Mouse (Mus musculus) monocyte, adult 5-6 weeks (primary cell): Measurements from ENCODE around the gene Cwc27. TPM values are rescaled to one million over a fixed set of nuclear protein-coding genes. Genes with fewer than 3 reads are reported as not detected.

Experiments used
- ATAC-seq: fragments of 153-309, 156-312 bp; replicated peaks from 2 replicates; pipeline ENCODE4 v1.8.0; 2017; ENCODE audit warnings: mild to moderate bottlenecking; ENCODE audit not compliant: low TSS enrichment, insufficient number of reproducible peaks, severe bottlenecking, poor library complexity, low FRiP score
- total RNA-seq: library from RNA; stranded (forward); fragments of 200-1000, 200-491, 200-594 nt; gene quantifications from 3 replicates; pipeline ENCODE4 v1.2.3, GENCODE M21; 2017

The Cwc27 gene
- total RNA-seq, 1 experiment from 2014 or later: 19.5 TPM

DNA sequence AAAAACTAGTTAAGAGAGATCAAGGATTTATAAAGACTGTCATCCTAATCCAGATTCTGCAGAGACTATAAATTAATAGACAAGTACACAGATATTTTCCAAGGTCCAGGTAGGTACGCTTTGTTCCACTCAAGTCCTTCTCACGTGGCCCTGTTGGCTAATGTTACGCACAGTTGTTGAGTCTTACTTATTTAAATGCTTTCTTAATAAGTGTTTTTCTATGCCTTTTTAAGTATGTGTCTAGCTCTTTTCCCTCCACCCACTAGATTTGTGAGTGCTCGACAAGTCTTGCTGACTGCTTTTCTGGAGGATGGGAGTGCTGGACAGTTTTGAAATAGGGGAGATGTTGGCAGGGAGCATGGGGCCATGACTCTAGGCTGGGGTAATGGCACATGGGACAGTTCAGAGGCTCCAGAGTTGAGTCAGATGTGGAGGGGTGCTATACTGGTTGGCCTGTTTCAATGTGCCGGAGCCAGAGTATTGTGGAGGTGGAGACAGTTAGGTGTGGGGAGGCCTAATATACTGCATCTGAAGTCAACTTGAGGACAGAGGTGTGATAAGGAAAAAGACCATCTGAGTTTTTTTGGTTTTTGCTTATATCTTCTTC, 160.2 kb downstream of the Cwc27 start:
- no peak for ATAC-seq

DNA sequence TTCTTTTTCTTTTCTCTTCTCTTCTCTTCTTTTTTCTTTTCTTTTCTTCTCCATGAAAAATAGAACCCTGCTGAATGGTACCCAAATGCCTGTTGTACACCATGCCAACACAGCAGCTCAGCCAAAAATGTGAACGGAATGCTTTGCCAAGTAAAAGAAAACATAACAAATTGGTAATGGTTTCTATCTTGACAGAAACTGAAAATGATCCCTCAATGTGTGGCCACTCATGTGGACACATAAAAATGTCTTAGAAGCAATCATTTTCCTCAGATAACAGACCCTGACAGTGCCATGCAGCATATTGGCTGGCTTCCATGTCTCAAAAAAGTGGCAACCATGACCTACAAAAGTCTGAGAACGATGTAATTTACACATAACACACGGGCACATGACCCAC, 161.8 kb downstream of the Cwc27 start:
- no peak for ATAC-seq

DNA sequence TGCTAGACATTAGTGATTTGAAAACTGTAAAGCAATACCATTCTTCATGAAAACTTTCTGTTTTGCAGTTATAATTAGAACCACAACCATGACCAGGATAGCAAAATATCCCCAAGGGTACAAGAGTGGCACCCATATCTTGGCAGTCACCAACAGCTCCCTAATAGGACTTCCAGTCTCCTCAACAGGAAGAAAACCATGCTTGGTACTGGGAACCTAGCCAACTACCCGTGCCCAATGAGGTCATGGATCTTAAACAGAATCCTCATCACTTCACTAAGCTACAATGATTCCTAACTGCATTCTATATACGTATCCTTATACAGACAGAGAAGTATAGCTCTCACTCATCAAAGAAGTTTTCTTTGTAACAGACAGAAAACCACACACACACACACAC, 165.2 kb downstream of the Cwc27 start:
- no peak for ATAC-seq

DNA sequence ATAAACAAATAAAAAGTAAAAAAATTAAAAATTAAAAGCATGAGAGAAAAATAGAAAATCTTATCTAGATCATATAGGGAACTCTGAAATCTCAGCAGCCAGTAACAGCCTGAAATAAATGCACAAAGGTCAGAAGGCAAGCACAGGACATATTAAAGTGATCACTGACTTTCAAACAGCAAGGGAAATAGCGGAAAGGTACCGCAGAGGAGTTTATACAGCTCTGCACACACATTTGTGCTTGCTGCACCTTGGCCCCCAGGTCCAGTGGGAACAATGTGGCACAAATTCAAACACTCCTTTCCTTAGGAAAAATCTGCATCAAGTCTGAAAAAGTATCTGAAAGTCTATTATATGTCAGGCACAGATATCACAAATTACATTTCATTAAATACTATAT, 166.3 kb downstream of the Cwc27 start:
- ATAC-seq: no peak

DNA sequence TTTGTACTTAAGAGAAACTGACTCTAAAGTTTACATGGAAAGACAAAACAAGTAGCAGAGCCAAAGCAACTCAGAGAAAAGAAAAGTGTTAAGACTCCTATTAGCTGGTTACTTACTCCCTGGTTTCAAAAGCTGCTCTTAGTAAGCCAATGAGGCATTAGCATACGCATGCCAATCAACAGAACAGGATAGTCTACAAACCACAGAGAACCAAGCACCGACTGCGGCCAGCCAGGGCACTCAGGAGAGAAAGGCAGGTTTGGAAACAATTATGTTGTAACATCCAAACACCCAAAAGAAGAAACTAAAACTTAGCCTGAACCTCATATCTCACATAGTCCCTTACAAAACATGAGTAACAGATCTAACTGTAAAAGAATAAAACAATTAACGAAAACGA, 166.8 kb downstream of the Cwc27 start:
- no peak for ATAC-seq

DNA sequence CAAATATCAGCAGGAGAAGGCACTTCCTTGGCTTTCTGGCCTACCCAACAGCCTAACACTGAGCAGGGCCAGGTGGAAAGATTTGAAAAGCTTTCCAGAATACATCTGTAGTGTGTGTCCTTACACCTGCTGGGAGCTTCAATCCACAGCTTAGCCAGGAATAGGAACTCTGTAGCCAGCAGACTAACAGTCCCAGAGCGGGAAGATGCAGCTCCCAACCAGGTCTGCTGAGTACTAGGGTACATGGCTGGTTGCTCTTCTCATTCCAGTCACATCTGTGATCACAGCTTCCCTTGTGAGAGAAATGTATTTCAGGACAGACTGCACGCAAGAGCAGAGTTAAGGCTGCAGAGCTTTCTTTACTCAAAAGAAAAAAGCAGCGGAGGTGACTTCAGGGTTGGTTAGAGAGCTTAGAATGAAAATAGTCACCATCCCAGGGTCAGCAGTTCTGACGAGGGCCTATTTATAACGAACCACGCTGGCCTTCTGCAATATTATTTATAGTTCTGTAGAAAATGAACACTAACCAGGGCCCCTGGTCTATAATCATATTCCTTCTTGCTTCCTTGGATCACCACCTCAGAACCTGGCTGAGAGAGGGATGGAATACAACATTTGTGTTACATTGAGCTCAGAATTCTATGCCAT, 171.0 kb downstream of the Cwc27 start:
- ATAC-seq: no peak

DNA sequence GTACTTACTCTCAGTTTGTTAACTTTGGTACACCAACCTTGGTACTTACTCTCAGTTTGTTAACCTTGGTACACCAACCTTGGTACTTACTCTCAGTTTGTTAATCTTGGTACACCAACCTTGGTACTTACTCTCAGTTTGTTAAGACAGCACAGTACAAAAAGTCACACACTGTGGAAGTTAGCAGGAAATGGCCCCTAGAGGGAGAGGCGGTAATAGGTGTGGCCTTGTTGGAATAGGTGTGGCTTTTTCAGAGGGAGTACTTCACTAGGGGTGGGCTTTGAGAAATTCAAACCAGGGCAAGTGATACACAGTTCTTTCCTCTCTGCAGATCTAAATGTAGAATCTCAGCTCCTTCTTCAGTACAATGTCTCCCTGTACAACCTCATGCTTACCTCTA, 172.8 kb downstream of the Cwc27 start:
- no peak for ATAC-seq

DNA sequence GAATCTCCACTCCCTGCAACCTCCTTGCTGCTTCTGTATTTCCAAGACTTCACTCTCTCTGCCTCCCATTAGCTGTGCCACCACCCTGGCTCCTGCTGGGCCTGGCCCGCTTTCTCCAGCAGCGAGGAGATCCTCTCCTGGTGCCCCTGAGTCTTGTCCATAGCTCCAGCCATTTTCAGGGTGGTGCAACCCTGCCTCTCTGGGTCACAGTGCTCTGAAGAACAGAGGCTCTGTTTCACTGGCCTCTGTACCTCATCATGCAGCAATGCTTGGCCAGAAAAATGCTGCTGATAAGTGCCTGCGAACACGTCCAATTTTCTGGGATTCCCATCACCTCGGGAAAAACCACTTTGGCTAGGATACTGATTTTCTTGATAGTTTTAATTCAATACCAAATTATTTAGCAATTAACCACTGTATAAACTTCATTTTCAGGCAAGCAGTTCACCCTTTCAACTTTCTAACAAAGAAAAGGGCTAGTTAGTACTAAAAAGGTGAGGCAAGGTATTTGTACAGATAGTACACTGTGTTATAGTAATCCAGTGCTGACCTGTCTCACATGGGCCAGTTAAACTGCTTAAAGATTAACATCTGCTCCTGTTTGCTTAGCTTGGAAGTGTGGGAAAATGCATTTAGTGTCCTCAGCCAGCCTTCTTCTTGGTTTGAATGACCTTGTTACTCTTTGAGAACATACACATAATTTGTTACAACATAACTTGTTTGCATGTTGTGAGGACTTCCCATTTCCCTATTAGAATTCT, 176.1 kb downstream of the Cwc27 start:
- no peak for ATAC-seq

DNA sequence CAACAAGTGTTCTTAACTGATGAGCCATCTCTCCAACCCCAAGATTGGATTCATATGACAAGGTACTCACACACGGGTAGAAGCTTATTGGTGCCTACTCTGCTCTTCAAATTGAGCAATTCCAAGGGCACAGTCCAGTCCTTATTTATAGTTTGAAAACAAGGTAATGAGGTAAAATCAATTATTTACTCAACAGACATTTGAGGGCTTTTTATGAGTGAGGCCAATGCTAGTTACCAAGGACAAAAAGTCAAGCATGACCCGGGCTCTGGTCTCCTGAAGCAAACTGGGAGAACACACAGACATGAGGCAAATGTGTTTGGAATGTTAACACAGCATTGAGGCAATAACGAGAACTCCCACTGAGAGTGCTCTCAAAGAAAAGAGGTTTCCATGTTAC, 178.0 kb downstream of the Cwc27 start:
- ATAC-seq: no peak

DNA sequence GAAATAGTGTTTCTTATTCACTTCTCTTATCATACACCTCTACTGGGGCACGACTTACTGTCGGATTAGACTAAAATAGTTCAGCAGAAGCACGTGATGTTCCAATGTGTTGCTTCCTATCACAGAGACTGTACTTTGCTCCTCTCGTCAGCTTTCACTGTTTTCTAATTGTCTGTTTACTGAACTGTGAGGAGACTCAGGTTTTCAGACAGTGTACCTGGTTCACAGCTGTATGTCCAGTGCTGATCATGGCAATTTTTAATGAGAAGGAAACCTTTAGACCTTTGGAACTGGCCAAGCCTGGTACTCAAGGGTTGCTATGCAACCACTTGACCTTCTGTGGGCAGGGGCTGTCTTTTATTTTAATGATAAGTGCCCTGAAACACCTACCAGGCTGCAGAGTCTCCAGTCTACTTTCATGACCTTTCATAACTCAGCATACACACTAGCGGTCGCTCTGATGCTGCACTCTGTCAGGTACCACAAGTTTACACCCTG, 180.9 kb downstream of the Cwc27 start:
- no peak for ATAC-seq

DNA sequence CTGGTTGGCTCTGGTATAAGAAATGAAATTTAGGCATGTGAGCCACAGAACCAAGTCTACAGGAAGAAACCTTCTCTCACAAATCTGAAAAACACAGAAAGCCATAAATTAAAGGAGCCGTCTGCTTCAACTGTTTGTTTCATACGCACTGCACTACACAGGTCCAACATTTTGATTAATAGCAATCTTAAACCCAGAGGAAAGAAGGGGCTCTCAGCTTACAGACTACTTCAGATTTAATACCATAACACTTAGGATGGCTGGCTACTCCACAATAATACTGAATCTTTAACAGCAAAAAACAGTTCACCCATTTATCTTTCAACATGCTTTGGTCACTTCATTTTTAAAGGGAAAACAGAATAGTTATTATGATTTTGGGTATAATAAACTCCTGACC, 182.2 kb downstream of the Cwc27 start:
- ATAC-seq: no peak

DNA sequence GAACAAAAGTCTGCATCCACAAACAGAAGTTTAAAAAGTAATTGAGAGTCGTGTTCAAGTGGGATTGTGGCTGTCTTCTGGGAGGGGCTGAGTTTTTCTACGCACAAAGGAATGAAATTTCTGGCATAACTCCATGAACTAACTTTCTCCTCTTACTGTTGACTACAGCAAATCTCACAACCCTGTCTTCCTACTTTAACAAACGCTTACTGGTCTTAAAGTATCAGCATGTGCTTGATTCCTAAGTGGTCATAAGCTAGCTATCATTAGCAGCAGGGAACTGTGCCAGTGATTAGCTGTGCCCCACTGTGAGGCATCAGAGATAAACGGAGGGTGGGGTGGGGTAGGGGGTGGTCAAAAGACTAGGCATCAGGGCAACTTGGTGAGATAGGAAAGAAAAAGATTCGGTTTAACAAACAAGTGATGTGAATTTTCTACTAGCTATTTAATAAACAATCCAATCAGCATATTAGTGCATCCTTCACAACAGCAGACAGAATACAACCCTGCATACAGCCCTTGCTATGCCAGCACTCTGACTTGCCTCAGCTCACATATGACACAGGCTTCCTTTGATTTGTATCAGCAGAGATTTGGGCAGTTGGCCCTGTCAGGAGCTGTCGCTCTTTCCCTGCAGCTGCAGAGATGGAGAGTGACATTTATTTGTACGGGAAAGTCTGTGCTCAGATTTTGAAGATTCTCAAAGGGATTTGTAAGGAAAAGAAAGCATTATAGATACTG, 184.3 kb downstream of the Cwc27 start:
- no peak for ATAC-seq

DNA sequence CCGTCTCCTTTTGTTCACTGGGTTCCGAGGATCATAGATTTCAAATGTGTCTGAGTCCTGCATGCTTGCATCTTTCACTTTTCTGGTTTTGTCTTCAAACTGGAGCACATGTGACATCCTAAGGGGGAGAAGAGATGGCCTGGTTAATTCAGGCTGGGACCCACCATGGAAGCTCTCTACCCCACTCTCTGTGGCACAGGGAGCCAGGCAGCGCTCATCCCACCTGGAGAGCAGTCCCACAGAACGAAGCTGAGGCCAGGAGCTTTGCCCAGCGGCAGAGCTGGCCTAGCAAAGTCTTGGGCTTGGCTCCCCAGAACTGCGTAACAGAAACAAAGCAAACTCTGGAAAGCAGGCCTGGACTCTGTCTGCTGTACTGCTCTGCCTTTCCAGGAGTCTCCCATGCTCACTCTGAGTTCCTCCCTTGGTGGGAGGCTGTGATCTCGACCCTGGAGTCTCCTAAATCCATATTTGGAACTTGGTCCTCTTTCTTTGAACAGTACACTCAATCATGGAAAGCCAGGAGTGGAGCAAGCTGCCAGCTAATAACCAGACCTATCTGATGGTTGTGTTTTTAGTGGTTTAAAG, 185.2 kb downstream of the Cwc27 start:
- ATAC-seq: no peak

DNA sequence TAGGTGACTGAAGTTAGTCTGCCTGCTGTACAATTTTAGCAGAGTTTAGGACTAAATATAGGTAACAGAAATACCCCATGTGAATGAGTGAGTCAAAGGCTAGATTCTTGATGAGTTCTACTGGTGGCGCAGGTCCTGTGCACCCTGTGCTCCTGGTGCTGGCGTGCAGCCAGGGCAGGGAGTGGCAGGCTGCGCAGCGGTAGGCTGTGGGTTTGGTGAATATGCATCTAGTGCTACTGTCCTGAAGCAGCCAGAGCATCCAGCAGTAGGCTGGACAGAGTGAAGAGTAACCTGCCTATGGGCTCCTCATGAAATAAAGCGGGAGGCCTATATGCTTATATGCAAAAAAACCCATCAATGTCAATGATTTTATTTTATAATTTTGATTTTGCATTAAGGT, 186.1 kb downstream of the Cwc27 start:
- no peak for ATAC-seq

DNA sequence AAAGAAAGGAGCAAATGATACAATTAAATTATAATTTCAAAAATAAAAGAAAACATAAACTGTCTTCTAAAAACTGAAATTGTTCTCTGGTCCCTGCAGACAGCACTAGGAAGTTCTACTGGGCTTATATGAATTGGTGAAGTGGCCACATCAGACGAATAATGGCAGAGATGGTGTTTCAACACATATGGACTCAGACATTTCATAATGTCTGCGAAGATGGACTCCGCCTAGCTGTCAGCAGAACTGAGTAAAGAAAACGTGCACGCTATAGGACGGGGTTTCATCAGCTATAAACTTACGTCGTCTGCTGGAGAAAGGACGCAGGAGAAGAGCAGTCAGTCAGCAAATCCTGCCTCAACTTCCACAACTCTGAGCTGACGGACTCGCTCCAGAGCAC, 187.3 kb downstream of the Cwc27 start:
- ATAC-seq: peak; percentile 87

DNA sequence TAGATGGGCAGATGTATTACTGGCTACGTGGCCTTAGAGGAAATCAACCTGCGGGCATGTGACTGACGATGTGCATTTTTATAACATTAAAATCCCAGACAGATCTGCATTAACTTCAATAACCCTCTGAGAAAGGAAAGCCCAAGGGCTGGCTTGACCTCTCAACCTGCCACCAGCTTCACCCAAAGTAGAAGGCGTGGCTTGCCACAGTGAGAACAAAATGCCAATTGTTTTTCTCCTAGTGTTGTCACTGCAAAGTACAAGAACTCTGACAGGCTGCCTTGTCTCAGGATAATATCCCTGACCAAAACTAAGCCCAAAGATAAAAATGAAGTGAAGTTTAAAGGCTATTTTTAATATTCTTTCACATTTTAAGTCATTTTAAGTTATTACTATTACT, 188.9 kb downstream of the Cwc27 start:
- ATAC-seq: no peak

DNA sequence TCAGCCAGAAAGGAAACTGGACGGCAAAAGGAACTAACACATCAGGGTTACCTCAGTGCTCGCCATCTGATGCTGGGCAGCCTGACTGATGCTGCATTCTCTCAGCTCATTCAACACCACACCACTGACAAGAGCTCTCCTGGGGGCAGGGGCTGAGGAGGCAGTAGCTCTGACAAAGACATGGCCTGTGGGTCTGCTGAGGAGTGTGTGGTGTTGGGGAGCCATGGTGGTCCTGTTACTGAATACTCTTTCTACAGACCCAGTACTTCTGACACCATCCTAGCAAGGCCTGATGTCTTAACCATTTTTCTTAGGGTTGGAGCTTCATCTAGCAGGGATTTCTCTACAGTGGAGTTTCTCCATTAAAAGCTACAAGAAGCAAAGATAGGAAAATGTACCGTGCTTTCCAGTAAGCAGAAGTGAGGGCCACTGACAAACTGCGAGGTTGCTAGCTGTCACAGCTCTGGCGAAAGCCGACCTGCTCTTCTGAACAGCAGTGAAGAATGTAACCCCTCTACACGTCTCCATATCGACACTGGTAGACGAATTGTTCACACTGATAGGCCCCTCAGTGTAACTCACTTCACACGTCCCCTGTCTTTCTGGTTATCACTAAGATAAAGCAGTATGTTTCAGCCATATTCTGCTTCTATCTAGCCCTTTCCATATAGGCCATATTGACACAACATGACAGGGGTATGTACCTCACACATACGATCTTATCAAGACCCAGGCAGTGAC, 189.6 kb downstream of the Cwc27 start:
- ATAC-seq: no peak

DNA sequence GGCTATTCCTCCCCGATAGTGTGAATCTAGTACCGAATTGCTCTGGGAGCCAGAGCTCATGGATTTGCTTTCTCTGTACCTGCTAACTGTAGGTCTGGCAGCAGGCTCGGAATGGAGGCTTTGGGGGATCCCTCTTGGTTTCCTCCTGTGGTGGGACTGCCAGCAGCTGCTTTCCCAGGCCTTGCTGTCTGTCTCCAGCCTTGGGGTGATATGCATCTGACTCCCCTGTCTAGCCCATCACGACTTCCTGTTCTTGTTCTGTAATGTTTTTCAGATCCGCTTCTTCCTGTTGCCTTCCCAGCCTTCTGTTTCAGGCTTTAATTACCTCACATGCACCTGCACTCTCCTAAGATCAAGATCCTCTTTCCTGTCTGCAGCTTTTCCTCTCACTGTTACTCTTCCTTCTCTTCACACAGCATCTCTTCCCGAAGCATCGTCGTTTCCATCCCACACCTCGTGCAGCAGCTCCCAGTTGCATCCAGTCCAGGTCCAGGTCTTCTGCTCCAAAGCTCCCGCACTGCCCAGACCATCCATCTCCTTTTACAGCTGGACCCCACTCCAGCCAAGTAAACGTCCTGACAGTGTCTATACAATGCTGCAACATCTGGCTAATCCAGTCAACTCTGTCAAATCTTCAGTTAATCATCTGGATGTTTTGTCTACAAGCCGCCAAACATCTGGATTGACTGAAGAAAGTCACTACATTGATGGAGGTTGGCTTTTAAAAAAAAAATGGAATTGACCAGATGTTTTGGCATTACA, 193.6 kb downstream of the Cwc27 start:
- no peak; the same call in 1 of the 2 replicates for ATAC-seq
